32 mouse cellular contexts compared by ENCODE assay signal in genomic region chrX:93580931-93581330, GRCm38 (mm10).
"Had no signal": no experiment of that assay in that cellular context is flagged by ENCODE, and none has a peak within 500 bp of the region (broad histone marks: within the 10 kb centered on the region; RNA-seq: fewer than 3 reads in every experiment).

No protein-coding gene starts in this region.

- H3K27ac ChIP-seq: heart, adult 2 months; heart, embryonic 10.5 days; heart, embryonic 13.5 days; heart, embryonic 15.5 days; hindbrain, embryonic 10.5 days; hindbrain, embryonic 12.5 days; hindbrain, embryonic 13.5 days; hindbrain, embryonic 14.5 days; hindbrain, embryonic 15.5 days; hindbrain, postnatal 0 days; intestine, embryonic 15.5 days; kidney, embryonic 15.5 days; kidney, postnatal 0 days; layer of hippocampus, adult 2 months; left cerebral cortex, adult 2 months had no signal

- H3K4me1 ChIP-seq: heart, embryonic 10.5 days; heart, embryonic 12.5 days; heart, embryonic 13.5 days; heart, embryonic 15.5 days; hindbrain, embryonic 10.5 days; hindbrain, embryonic 12.5 days; hindbrain, embryonic 13.5 days; hindbrain, embryonic 15.5 days; intestine, embryonic 15.5 days; kidney, embryonic 15.5 days had no signal

- DNase-seq: heart, adult 18-20 months; heart, adult 2 months; heart, postnatal 10 days; heart, postnatal 14 days; heart, postnatal 36 days; heart, postnatal 4 days; kidney, postnatal 10 days; kidney, postnatal 14 days; kidney, postnatal 25 days; kidney, postnatal 4 days; layer of hippocampus, adult 9-11 months; layer of hippocampus, postnatal 36 days had no signal

- H3K27me3 ChIP-seq: heart, embryonic 12.5 days; heart, embryonic 13.5 days; heart, embryonic 15.5 days; hindbrain, embryonic 12.5 days; hindbrain, embryonic 13.5 days; hindbrain, embryonic 15.5 days; intestine, embryonic 15.5 days; kidney, embryonic 15.5 days had no signal

- H3K9ac ChIP-seq: heart, embryonic 12.5 days; heart, embryonic 13.5 days; heart, embryonic 15.5 days; hindbrain, embryonic 12.5 days; hindbrain, embryonic 13.5 days; hindbrain, embryonic 14.5 days; hindbrain, embryonic 15.5 days; intestine, embryonic 15.5 days; kidney, embryonic 15.5 days had no signal

- H3K9me3 ChIP-seq: heart, embryonic 10.5 days; heart, embryonic 12.5 days; heart, embryonic 13.5 days; heart, embryonic 15.5 days; hindbrain, embryonic 10.5 days; hindbrain, embryonic 12.5 days; hindbrain, embryonic 13.5 days; hindbrain, embryonic 15.5 days; intestine, embryonic 15.5 days; kidney, embryonic 15.5 days had no signal

- H3K36me3 ChIP-seq: heart, embryonic 10.5 days; heart, embryonic 12.5 days; heart, embryonic 13.5 days; heart, embryonic 15.5 days; hindbrain, embryonic 12.5 days; hindbrain, embryonic 13.5 days; hindbrain, embryonic 15.5 days; intestine, embryonic 15.5 days; kidney, embryonic 15.5 days had no signal

- H3K4me3 ChIP-seq: heart, adult 2 months; heart, embryonic 10.5 days; heart, embryonic 12.5 days; heart, embryonic 13.5 days; heart, embryonic 15.5 days; hindbrain, embryonic 10.5 days; hindbrain, embryonic 12.5 days; hindbrain, embryonic 13.5 days; hindbrain, embryonic 15.5 days; intestine, embryonic 15.5 days; kidney, embryonic 15.5 days; layer of hippocampus, adult 2 months; left cerebral cortex, adult 2 months had no signal

- H3K4me2 ChIP-seq: heart, embryonic 11.5 days; heart, embryonic 12.5 days; heart, embryonic 13.5 days; heart, embryonic 15.5 days; hindbrain, embryonic 12.5 days; hindbrain, embryonic 13.5 days; hindbrain, embryonic 14.5 days; hindbrain, embryonic 15.5 days; intestine, embryonic 15.5 days; kidney, embryonic 15.5 days had no signal

- ATAC-seq: hindbrain, embryonic 16.5 days; hindbrain, postnatal 0 days; inflammation-experienced regulatory T-cells, adult 6 months; intestine, embryonic 15.5 days; intestine, embryonic 16.5 days; intestine, postnatal 0 days had no signal
